In genomic region chr13:34274890-34275289, GRCm38 (mm10) we compare ENCODE assay signal across 24 mouse cellular contexts.
DNase-seq lines count a peak whose midpoint lies in the region; ATAC-seq and TF ChIP-seq lines count a peak whose summit lies in the region.
"Had no signal": no experiment of that assay in that cellular context is flagged by ENCODE, and none has a peak within 500 bp of the region (broad histone marks: within the 10 kb centered on the region; RNA-seq: fewer than 3 reads in every experiment).

No protein-coding gene starts in this region.

- no peak overlapping the region for H3K9ac ChIP-seq in liver, embryonic 11.5 days (ENCODE audit: low read depth, low read length)
- H3K9ac ChIP-seq in liver, postnatal 0 days (replicated peaks), result no peak overlapping the region
- no peak overlapping the region for H3K9ac ChIP-seq in midbrain, embryonic 13.5 days (replicated peaks)
- H3K9ac ChIP-seq: embryonic facial prominence, embryonic 15.5 days; hindbrain, embryonic 14.5 days; limb, embryonic 15.5 days; neural tube, embryonic 15.5 days had no signal

- ATAC-seq in erythroblast, adult 5-6 weeks (replicated peaks; ENCODE audit: low FRiP score, poor library complexity, severe bottlenecking), result peak; percentile 80
- peak; percentile 48; the same call in 1 of the 2 replicates for ATAC-seq in liver, embryonic 11.5 days (replicated peaks; ENCODE audit: low FRiP score)
- peak; percentile 55 for ATAC-seq in liver, postnatal 0 days
- ATAC-seq in midbrain, embryonic 13.5 days, result no peak
- ATAC-seq: activated CD4-positive, CD25-positive, alpha-beta regulatory T cell, adult 4 months; forebrain, embryonic 16.5 days; inflammation-experienced regulatory T-cells, adult 6 months had no signal

- H3K4me2 ChIP-seq in liver, embryonic 11.5 days, result peak overlapping the region; percentile 14; the same call in 1 of the 2 replicates
- H3K4me2 ChIP-seq in liver, postnatal 0 days (ENCODE audit: low read depth, low read length), result no peak overlapping the region
- H3K4me2 ChIP-seq in midbrain, embryonic 13.5 days (replicated peaks), result no peak overlapping the region
- H3K4me2 ChIP-seq: embryonic facial prominence, embryonic 15.5 days; hindbrain, embryonic 14.5 days; limb, embryonic 15.5 days; midbrain, embryonic 11.5 days; neural tube, embryonic 15.5 days had no signal

- TF ChIP-seq EP300 in liver, postnatal 0 days (IDR thresholded peaks at IDR 0.05; ENCODE audit: low read depth), result peak; percentile 74; the same call in 1 of the 2 replicates

- DNase-seq in c-Kit-negative CD71-positive TER-119-positive erythroid progenitor cells, embryonic 14.5 days (ENCODE audit: low read depth, low spot score), result peak; percentile 40
- no peak for DNase-seq in liver, embryonic 11.5 days (ENCODE audit: low spot score)
- DNase-seq in liver, postnatal 0 days, result no peak
- no peak for DNase-seq in right cerebral cortex, adult 18-20 months
- DNase-seq in lung, postnatal 4 days, result no peak
- DNase-seq: adrenal gland, postnatal 10 days; heart, postnatal 4 days; kidney, adult 9 months; kidney, postnatal 14 days; left cerebral cortex, postnatal 4 days; lung, postnatal 10 days; right cerebral cortex, postnatal 14 days; thymus, postnatal 14 days had no signal

- peaks cover 3% of the 10 kb centered on the region for H3K36me3 ChIP-seq in liver, embryonic 11.5 days (ENCODE audit: control insufficient read depth, insufficient read depth, low read length)
- peaks cover 12% of the 10 kb centered on the region for H3K36me3 ChIP-seq in liver, postnatal 0 days (replicated peaks; ENCODE audit: insufficient read depth, low read length)
- H3K36me3 ChIP-seq in midbrain, embryonic 13.5 days, result peaks cover 19% of the 10 kb centered on the region
- H3K36me3 ChIP-seq: embryonic facial prominence, embryonic 15.5 days; limb, embryonic 15.5 days had no signal

- peak overlapping the region; percentile 48; the same call in 1 of the 2 replicates for H3K27ac ChIP-seq in liver, embryonic 11.5 days (ENCODE audit: low read depth, low read length)
- peak overlapping the region; percentile 53; the same call in 1 of the 2 replicates for H3K27ac ChIP-seq in liver, postnatal 0 days (ENCODE audit: low read depth)
- H3K27ac ChIP-seq in midbrain, embryonic 13.5 days, result no peak overlapping the region
- H3K27ac ChIP-seq: embryonic facial prominence, embryonic 15.5 days; forebrain, embryonic 10.5 days; hindbrain, embryonic 14.5 days; limb, embryonic 15.5 days; neural tube, embryonic 15.5 days had no signal

- H3K4me1 ChIP-seq in liver, embryonic 11.5 days (replicated peaks; ENCODE audit: control insufficient read depth, insufficient read depth, low read length), result peaks cover 55% of the 10 kb centered on the region
- peaks cover 50% of the 10 kb centered on the region for H3K4me1 ChIP-seq in liver, postnatal 0 days (ENCODE audit: insufficient read depth)
- H3K4me1 ChIP-seq in midbrain, embryonic 13.5 days (replicated peaks), result peaks cover 44% of the 10 kb centered on the region

- H3K4me3 ChIP-seq in liver, embryonic 11.5 days (ENCODE audit: low read depth, low read length), result no peak overlapping the region
- no peak overlapping the region for H3K4me3 ChIP-seq in liver, postnatal 0 days (ENCODE audit: low read depth, low read length)
- H3K4me3 ChIP-seq in midbrain, embryonic 13.5 days (replicated peaks), result no peak overlapping the region
- H3K4me3 ChIP-seq: embryonic facial prominence, embryonic 15.5 days; forebrain, embryonic 10.5 days; limb, embryonic 15.5 days; neural tube, embryonic 15.5 days had no signal

- no peaks in the 10 kb centered on the region for H3K27me3 ChIP-seq in liver, embryonic 11.5 days (replicated peaks; ENCODE audit: control insufficient read depth, insufficient read depth, low read length)
- no peaks in the 10 kb centered on the region for H3K27me3 ChIP-seq in liver, postnatal 0 days (ENCODE audit: insufficient read depth, low read length)
- H3K27me3 ChIP-seq in midbrain, embryonic 13.5 days, result no peaks in the 10 kb centered on the region
- H3K27me3 ChIP-seq: embryonic facial prominence, embryonic 15.5 days; limb, embryonic 15.5 days; neural tube, embryonic 15.5 days had no signal

- 50% methylated on average over 1 of the region's 1 CpGs for WGBS in liver, embryonic 11.5 days
- WGBS in liver, postnatal 0 days (ENCODE audit: insufficient replicate concordance), result 20% methylated on average over 1 of the region's 1 CpGs
- 100% methylated on average over 1 of the region's 1 CpGs for WGBS in midbrain, embryonic 13.5 days

- no peaks in the 10 kb centered on the region for H3K9me3 ChIP-seq in liver, embryonic 11.5 days (ENCODE audit: control insufficient read depth, low read length)
- no peaks in the 10 kb centered on the region for H3K9me3 ChIP-seq in liver, postnatal 0 days (ENCODE audit: low read length)
- no peaks in the 10 kb centered on the region for H3K9me3 ChIP-seq in midbrain, embryonic 13.5 days
- H3K9me3 ChIP-seq: embryonic facial prominence, embryonic 15.5 days; forebrain, embryonic 10.5 days; limb, embryonic 15.5 days; neural tube, embryonic 15.5 days had no signal

- no peak for TF ChIP-seq CTCF in liver, postnatal 0 days (IDR thresholded peaks at IDR 0.05; ENCODE audit: low read depth)
